Mouse (Mus musculus): ENCODE results near the gene Cacna2d3. TPM values are rescaled to one million over a fixed set of nuclear protein-coding genes. Genes with fewer than 3 reads are reported as not detected.

The Cacna2d3 gene
- polyA plus RNA-seq, 1 experiment from 2014 or later = 2.0 TPM

- DNase-seq (ENCODE audit: low spot score) (no peak), ATAC-seq (ENCODE audit: insufficient number of reproducible peaks, low FRiP score, low TSS enrichment, low read depth) (no peak)
- Histone ChIP-seq H3K9me3 (ENCODE audit: control insufficient read depth, low read length) (no peaks in the 10 kb centered on the region), H3K27me3 (ENCODE audit: control insufficient read depth, insufficient read depth, low read length) (no peaks in the 10 kb centered on the region), H3K9ac (ENCODE audit: low read length) (no peak overlapping the region), H3K4me1 (ENCODE audit: control insufficient read depth, insufficient read depth, low read length) (peaks cover 21% of the 10 kb centered on the region), H3K27ac (replicated peaks; ENCODE audit: low read depth, low read length) (no peak overlapping the region), H3K4me2 (ENCODE audit: low read depth, severe bottlenecking) (no peak overlapping the region), H3K36me3 (ENCODE audit: control insufficient read depth, insufficient read depth, low read length) (no peaks in the 10 kb centered on the region), H3K4me3 (ENCODE audit: low read depth, low read length) (no peak overlapping the region)
- 21% methylated on average over 3 of the region's 3 CpGs for WGBS
Observed at GRCm38 (mm10) chr14:28954588-28954987, 767.1 kb downstream of the Cacna2d3 start.

GRCm38 (mm10) chr14:28954086-28954485 lies 767.6 kb downstream of the Cacna2d3 start:
- H3K4me3 ChIP-seq (ENCODE audit: low read depth, low read length) = no peak overlapping the region
- no peaks in the 10 kb centered on the region for H3K27me3 ChIP-seq (ENCODE audit: control insufficient read depth, insufficient read depth, low read length)
- DNase-seq (ENCODE audit: low spot score) (no peak), ATAC-seq (ENCODE audit: insufficient number of reproducible peaks, low FRiP score, low TSS enrichment, low read depth) (no peak)
- no peaks in the 10 kb centered on the region for H3K36me3 ChIP-seq (ENCODE audit: control insufficient read depth, insufficient read depth, low read length)
- H3K9ac ChIP-seq (ENCODE audit: low read length) = no peak overlapping the region
- WGBS = 27% methylated on average over 6 of the region's 6 CpGs
- peaks cover 21% of the 10 kb centered on the region for H3K4me1 ChIP-seq (ENCODE audit: control insufficient read depth, insufficient read depth, low read length)
- H3K27ac ChIP-seq (replicated peaks; ENCODE audit: low read depth, low read length) = no peak overlapping the region
- no peak overlapping the region for H3K4me2 ChIP-seq (ENCODE audit: low read depth, severe bottlenecking)
- H3K9me3 ChIP-seq (ENCODE audit: control insufficient read depth, low read length) = no peaks in the 10 kb centered on the region

- no peak overlapping the region for H3K4me2 ChIP-seq (ENCODE audit: low read depth, severe bottlenecking)
- no peak for ATAC-seq (ENCODE audit: insufficient number of reproducible peaks, low FRiP score, low TSS enrichment, low read depth)
- no peaks in the 10 kb centered on the region for H3K27me3 ChIP-seq (ENCODE audit: control insufficient read depth, insufficient read depth, low read length)
- H3K9me3 ChIP-seq (ENCODE audit: control insufficient read depth, low read length) = no peaks in the 10 kb centered on the region
- DNase-seq (ENCODE audit: low spot score) = no peak
- H3K4me3 ChIP-seq (ENCODE audit: low read depth, low read length) = no peak overlapping the region
- peaks cover 18% of the 10 kb centered on the region for H3K4me1 ChIP-seq (ENCODE audit: control insufficient read depth, insufficient read depth, low read length)
- no peaks in the 10 kb centered on the region for H3K36me3 ChIP-seq (ENCODE audit: control insufficient read depth, insufficient read depth, low read length)
- no peak overlapping the region for H3K27ac ChIP-seq (replicated peaks; ENCODE audit: low read depth, low read length)
- H3K9ac ChIP-seq (ENCODE audit: low read length) = no peak overlapping the region
- 38% methylated on average over 5 of the region's 5 CpGs for WGBS
Observed at GRCm38 (mm10) chr14:28953409-28953808, 768.3 kb downstream of the Cacna2d3 start.

GRCm38 (mm10) chr14:28950499-28950898 lies 771.2 kb downstream of the Cacna2d3 start:
- H3K4me1 ChIP-seq (ENCODE audit: control insufficient read depth, insufficient read depth, low read length) = peaks cover 14% of the 10 kb centered on the region; the same call in 1 of the 2 replicates
- H3K9me3 ChIP-seq (ENCODE audit: control insufficient read depth, low read length) = no peaks in the 10 kb centered on the region
- WGBS = 93% methylated on average over 2 of the region's 2 CpGs
- no peak overlapping the region for H3K27ac ChIP-seq (replicated peaks; ENCODE audit: low read depth, low read length)
- no peaks in the 10 kb centered on the region for H3K27me3 ChIP-seq (ENCODE audit: control insufficient read depth, insufficient read depth, low read length)
- no peak for ATAC-seq (ENCODE audit: insufficient number of reproducible peaks, low FRiP score, low TSS enrichment, low read depth)
- no peak overlapping the region for H3K9ac ChIP-seq (ENCODE audit: low read length)
- DNase-seq (ENCODE audit: low spot score) = no peak
- no peak overlapping the region for H3K4me3 ChIP-seq (ENCODE audit: low read depth, low read length)
- no peaks in the 10 kb centered on the region for H3K36me3 ChIP-seq (ENCODE audit: control insufficient read depth, insufficient read depth, low read length)
- H3K4me2 ChIP-seq (ENCODE audit: low read depth, severe bottlenecking) = no peak overlapping the region

GRCm38 (mm10) chr14:28949785-28950184 lies 771.9 kb downstream of the Cacna2d3 start:
- no peak for ATAC-seq (ENCODE audit: insufficient number of reproducible peaks, low FRiP score, low TSS enrichment, low read depth)
- Histone ChIP-seq H3K9ac (ENCODE audit: low read length) (no peak overlapping the region), H3K27me3 (ENCODE audit: control insufficient read depth, insufficient read depth, low read length) (no peaks in the 10 kb centered on the region), H3K4me3 (ENCODE audit: low read depth, low read length) (no peak overlapping the region), H3K36me3 (ENCODE audit: control insufficient read depth, insufficient read depth, low read length) (no peaks in the 10 kb centered on the region), H3K9me3 (ENCODE audit: control insufficient read depth, low read length) (no peaks in the 10 kb centered on the region), H3K27ac (replicated peaks; ENCODE audit: low read depth, low read length) (no peak overlapping the region), H3K4me1 (ENCODE audit: control insufficient read depth, insufficient read depth, low read length) (peaks cover 10% of the 10 kb centered on the region; the same call in 1 of the 2 replicates), H3K4me2 (ENCODE audit: low read depth, severe bottlenecking) (no peak overlapping the region)
- DNase-seq (ENCODE audit: low spot score) = no peak
- 90% methylated on average over 1 of the region's 1 CpGs for WGBS

GRCm38 (mm10) chr14:28948019-28948850 lies 773.4 kb downstream of the Cacna2d3 start:
- H3K4me1 ChIP-seq (ENCODE audit: control insufficient read depth, insufficient read depth, low read length) = peaks cover under 1% of the 10 kb centered on the region; the same call in 1 of the 2 replicates

GRCm38 (mm10) chr14:28932746-28933293 lies 788.8 kb downstream of the Cacna2d3 start:
- no peaks in the 10 kb centered on the region for H3K36me3 ChIP-seq (ENCODE audit: control insufficient read depth, insufficient read depth, low read length)
- H3K27ac ChIP-seq (replicated peaks; ENCODE audit: low read depth, low read length) = no peak overlapping the region
- ATAC-seq (ENCODE audit: insufficient number of reproducible peaks, low FRiP score, low TSS enrichment, low read depth) (no peak), DNase-seq (ENCODE audit: low spot score) (no peak)
- peaks cover 7% of the 10 kb centered on the region; the same call in 1 of the 2 replicates for H3K4me1 ChIP-seq (ENCODE audit: control insufficient read depth, insufficient read depth, low read length)
- whole genome bisulfite sequencing = 76% methylated on average over 1 of the region's 1 CpGs
- no peak overlapping the region for H3K4me2 ChIP-seq (ENCODE audit: low read depth, severe bottlenecking)
- no peaks in the 10 kb centered on the region for H3K27me3 ChIP-seq (ENCODE audit: control insufficient read depth, insufficient read depth, low read length)
- H3K9me3 ChIP-seq (ENCODE audit: control insufficient read depth, low read length) = no peaks in the 10 kb centered on the region
- no peak overlapping the region for H3K4me3 ChIP-seq (ENCODE audit: low read depth, low read length)
- H3K9ac ChIP-seq (ENCODE audit: low read length) = no peak overlapping the region

More at GRCm38 (mm10) chr14:28948019-28948850, 773.4 kb downstream of the Cacna2d3 start:
- Histone ChIP-seq H3K27ac (replicated peaks; ENCODE audit: low read depth, low read length) (no peak overlapping the region), H3K36me3 (ENCODE audit: control insufficient read depth, insufficient read depth, low read length) (no peaks in the 10 kb centered on the region), H3K4me2 (ENCODE audit: low read depth, severe bottlenecking) (no peak overlapping the region), H3K9ac (ENCODE audit: low read length) (no peak overlapping the region), H3K4me3 (ENCODE audit: low read depth, low read length) (no peak overlapping the region), H3K9me3 (ENCODE audit: control insufficient read depth, low read length) (no peaks in the 10 kb centered on the region), H3K27me3 (ENCODE audit: control insufficient read depth, insufficient read depth, low read length) (no peaks in the 10 kb centered on the region)
- ATAC-seq (ENCODE audit: insufficient number of reproducible peaks, low FRiP score, low TSS enrichment, low read depth) (no peak), DNase-seq (ENCODE audit: low spot score) (no peak)
- 84% methylated on average over 7 of the region's 7 CpGs for WGBS

- Histone ChIP-seq H3K4me1 (ENCODE audit: control insufficient read depth, insufficient read depth, low read length) (peaks cover 5% of the 10 kb centered on the region; the same call in 1 of the 2 replicates), H3K27me3 (ENCODE audit: control insufficient read depth, insufficient read depth, low read length) (no peaks in the 10 kb centered on the region), H3K4me2 (ENCODE audit: low read depth, severe bottlenecking) (no peak overlapping the region), H3K27ac (replicated peaks; ENCODE audit: low read depth, low read length) (no peak overlapping the region), H3K36me3 (ENCODE audit: control insufficient read depth, insufficient read depth, low read length) (no peaks in the 10 kb centered on the region), H3K9ac (ENCODE audit: low read length) (no peak overlapping the region), H3K4me3 (ENCODE audit: low read depth, low read length) (no peak overlapping the region), H3K9me3 (ENCODE audit: control insufficient read depth, low read length) (no peaks in the 10 kb centered on the region)
- ATAC-seq (ENCODE audit: insufficient number of reproducible peaks, low FRiP score, low TSS enrichment, low read depth) = no peak
- DNase-seq (ENCODE audit: low spot score) = no peak
- WGBS = 83% methylated on average over 12 of the region's 12 CpGs
Observed at GRCm38 (mm10) chr14:28923180-28923961, 798.3 kb downstream of the Cacna2d3 start.
